Mouse (Mus musculus) fat pad, adult 2 months (tissue): ENCODE data around the gene Ube2d3.
A peak's percentile ranks its signal among the peaks of the same experiment; 100 is the strongest.
"Not testable (repeated sequence)": the region's sequence is repeated elsewhere in the genome, so short reads cannot be mapped to it uniquely, and the experiment has no call there.

Experiments
- DNase-seq: peaks from one replicate; pipeline ENCODE4 v3.0.0-alpha.2; 2011; ENCODE audit warnings: low read depth, low spot score; ENCODE audit errors: extremely low read depth

The Ube2d3 gene

GRCm38 (mm10) chr3:135436901-135437616 lies 890 bp upstream of the Ube2d3 start:
- no peak for DNase-seq

- no peak for DNase-seq
Observed at GRCm38 (mm10) chr3:135438531-135438912, 573 bp downstream of the Ube2d3 start.

GRCm38 (mm10) chr3:135438913-135439531 lies 1.1 kb downstream of the Ube2d3 start:
- DNase-seq: no peak

GRCm38 (mm10) chr3:135439651-135440050 lies 1.7 kb downstream of the Ube2d3 start:
- DNase-seq: no peak

- no peak for DNase-seq
Observed at GRCm38 (mm10) chr3:135440221-135440620, 2.3 kb downstream of the Ube2d3 start.

DNA sequence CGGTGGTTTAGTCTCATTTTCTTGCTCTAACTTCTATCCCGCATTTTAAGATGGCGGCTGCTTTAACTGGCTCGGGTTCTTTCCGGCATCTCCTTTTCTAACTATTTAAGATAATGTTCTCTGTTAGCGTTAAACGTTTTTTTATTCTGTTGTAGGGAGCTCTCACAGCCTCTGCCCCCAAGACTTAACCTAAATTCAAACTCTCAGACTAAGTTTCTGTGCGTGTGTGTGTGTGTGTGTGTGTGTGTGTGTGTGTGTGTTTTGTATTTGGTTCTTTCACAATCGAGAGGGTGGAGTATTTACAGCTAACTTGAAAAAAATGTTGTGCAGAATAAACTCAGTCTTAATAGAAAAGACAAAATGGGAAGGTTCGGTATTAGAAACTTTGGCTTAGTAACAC lies 2.7 kb downstream of the Ube2d3 start:
- DNase-seq: no peak

- DNase-seq: no peak
Observed at GRCm38 (mm10) chr3:135444930-135445329, 7.0 kb downstream of the Ube2d3 start.

- DNase-seq: no peak
Observed at GRCm38 (mm10) chr3:135458981-135459380, 21.0 kb downstream of the Ube2d3 start.

DNA sequence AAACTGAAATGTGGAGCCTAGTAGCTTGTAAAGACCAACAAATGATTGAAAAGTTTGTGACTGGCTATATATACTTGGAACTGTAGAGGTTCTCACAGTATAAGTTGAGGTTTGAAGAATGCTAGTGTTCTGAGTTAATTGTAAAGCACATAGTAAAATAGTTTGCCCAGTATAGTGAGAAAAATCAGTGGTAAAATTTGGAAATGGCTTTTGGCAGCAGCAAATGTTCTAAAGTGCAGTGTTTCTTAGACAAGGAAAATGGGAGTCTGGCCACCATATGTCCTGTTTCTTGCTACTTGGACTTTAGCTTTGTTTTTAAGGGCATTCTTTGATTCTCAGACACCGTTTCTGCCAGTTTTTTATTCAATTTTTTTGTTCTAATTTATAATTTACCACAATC lies 30.5 kb downstream of the Ube2d3 start:
- no peak for DNase-seq

GRCm38 (mm10) chr3:135469146-135469545 lies 31.2 kb downstream of the Ube2d3 start:
- DNase-seq: no peak

DNA sequence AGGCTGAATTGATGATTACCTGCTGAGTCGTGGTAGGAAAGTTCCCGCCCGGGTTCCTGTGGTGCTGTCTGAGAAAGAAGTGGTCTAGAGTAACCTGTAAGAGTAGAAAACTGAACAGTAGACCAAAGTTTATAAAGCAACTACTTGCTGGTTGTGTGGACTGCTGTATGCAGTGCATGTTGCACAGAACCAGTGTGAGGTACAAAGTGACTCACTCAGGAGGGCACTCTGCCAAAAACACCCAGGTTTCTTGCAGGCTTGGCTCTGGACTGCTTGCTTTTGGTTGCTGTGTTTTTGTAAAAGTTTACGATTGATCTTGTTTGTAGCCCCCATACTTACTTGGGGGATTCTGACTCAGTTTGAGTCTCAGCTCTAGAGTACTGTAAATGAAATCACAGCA lies 32.0 kb downstream of the Ube2d3 start:
- peak; percentile 69 for DNase-seq

GRCm38 (mm10) chr3:135470823-135471222 lies 32.9 kb downstream of the Ube2d3 start:
- no peak for DNase-seq

GRCm38 (mm10) chr3:135475025-135475424 lies 37.1 kb downstream of the Ube2d3 start:
- no peak for DNase-seq

GRCm38 (mm10) chr3:135476286-135476685 lies 38.3 kb downstream of the Ube2d3 start:
- no peak for DNase-seq

GRCm38 (mm10) chr3:135476977-135477376 lies 39.0 kb downstream of the Ube2d3 start:
- no peak for DNase-seq

- not testable (repeated sequence) for DNase-seq
Observed at GRCm38 (mm10) chr3:135479090-135479489, 41.1 kb downstream of the Ube2d3 start.

- DNase-seq: no peak
Observed at GRCm38 (mm10) chr3:135480767-135481166, 42.8 kb downstream of the Ube2d3 start.

DNA sequence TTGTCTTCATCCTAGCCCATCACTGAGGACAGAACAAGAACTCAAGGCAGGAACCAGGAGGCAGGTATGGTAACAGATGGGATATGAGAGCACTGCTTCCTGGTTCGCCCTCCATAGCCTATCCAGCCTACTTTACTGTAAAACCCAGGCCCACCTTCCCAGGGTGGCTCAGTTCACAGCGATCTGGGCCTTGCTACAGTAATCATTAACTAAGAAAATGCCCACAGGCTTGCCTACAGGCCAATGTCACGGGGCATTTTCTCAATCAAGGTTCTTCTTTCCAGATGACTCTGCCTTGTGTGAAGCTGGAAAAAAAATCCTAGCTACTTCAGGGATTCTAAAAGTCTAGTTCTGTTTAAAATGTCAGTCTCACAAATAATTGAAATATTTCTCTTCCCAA lies 43.7 kb downstream of the Ube2d3 start:
- no peak for DNase-seq

GRCm38 (mm10) chr3:135484650-135485049 lies 46.7 kb downstream of the Ube2d3 start:
- DNase-seq: not testable (repeated sequence)

GRCm38 (mm10) chr3:135485128-135485899 lies 47.4 kb downstream of the Ube2d3 start, which contains the start of gene Manba:
Manba (plus strand) TSS chr3:135485611.
- DNase-seq: no peak

- no peak for DNase-seq
Observed at GRCm38 (mm10) chr3:135485900-135486241, 47.9 kb downstream of the Ube2d3 start.

DNA sequence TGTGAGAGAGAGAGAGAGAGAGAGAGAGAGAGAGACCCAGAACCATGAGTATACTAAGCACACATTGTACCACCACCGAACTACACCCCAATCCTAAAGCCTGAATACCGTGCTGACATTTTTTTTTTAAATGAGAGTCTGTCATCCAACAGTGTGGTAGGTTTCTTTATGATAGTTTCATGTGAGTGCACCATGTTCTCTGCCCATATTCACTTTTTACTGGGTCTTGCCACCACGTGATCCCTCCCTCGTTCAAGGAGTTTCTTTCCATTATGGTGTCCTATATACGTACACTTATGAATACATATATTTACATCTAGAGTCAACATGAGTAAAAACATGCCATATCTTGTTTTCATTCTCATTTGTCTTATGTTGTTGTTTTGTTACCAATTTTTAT lies 48.4 kb downstream of the Ube2d3 start:
- DNase-seq: no peak
